Mouse (Mus musculus): ENCODE results near the gene Arhgef11. TPM values are rescaled to one million over a fixed set of nuclear protein-coding genes. Genes with fewer than 3 reads are reported as not detected.

Gene Arhgef11
- polyA plus RNA-seq, 1 experiment: 32.4 TPM

DNA sequence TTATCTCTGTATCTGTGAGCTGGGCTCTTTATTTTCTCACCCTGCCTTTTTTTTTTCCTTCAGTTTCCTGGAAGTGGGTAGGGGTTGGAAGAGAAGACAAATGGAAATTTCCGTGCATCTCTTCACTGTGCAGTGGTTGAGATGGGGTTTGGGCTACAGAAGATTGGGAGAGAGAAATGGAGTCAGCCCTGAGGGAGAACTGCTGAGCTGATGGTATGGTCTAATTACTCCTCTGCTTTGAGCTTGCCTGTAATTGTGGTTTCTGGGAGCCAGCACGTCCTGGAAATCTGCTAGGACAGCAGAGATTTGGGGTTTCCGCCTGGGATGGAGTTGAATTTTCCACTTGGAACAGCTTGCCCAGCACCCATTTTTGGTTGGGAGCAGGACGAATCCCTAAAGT, 43.1 kb downstream of the Arhgef11 start:
- TF ChIP-seq CTCF (IDR thresholded peaks at IDR 0.05; ENCODE audit: extremely low read depth, insufficient read length, insufficient replicate concordance, low read depth, low read length) (no peak), POLR2A (IDR thresholded peaks at IDR 0.05; ENCODE audit: low read depth, low read length) (no peak)
- Histone ChIP-seq H3K36me3 (ENCODE audit: control insufficient read depth, insufficient read depth, low read length) (peaks cover 6% of the 10 kb centered on the region), H3K27me3 (ENCODE audit: control insufficient read depth, insufficient read depth, low read length) (no peaks in the 10 kb centered on the region), H3K4me3 (ENCODE audit: low read depth, low read length) (no peak overlapping the region), H3K4me1 (ENCODE audit: control insufficient read depth, insufficient read depth, insufficient read length, low read length) (no peaks in the 10 kb centered on the region), H3K27ac (ENCODE audit: insufficient read depth, low read depth, low read length) (no peak overlapping the region)
- WGBS: 92% methylated on average over 4 of the region's 4 CpGs

DNA sequence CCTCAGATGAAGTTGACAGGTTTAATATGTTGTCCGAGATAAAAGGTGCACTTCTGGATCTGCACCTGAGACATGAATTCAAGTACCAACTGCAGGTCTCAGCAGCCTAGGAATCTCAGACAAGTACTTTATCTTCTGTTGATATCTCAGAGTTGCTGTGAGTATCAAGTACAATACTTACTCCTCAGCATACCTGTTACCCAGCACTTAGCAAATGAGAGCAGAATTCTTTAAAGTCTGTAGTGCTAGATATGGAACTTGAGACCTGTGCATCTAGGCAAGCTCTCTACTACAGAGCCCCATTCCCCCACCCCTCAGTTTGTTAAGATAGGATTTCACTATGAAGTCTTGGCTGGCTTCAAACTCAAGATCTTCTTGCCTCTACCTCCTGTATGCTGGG, 43.9 kb downstream of the Arhgef11 start:
- Histone ChIP-seq H3K4me1 (ENCODE audit: control insufficient read depth, insufficient read depth, insufficient read length, low read length) (no peaks in the 10 kb centered on the region), H3K36me3 (ENCODE audit: control insufficient read depth, insufficient read depth, low read length) (peaks cover 6% of the 10 kb centered on the region), H3K27ac (ENCODE audit: insufficient read depth, low read depth, low read length) (no peak overlapping the region), H3K27me3 (ENCODE audit: control insufficient read depth, insufficient read depth, low read length) (no peaks in the 10 kb centered on the region), H3K4me3 (ENCODE audit: low read depth, low read length) (no peak overlapping the region)
- TF ChIP-seq CTCF (IDR thresholded peaks at IDR 0.05; ENCODE audit: extremely low read depth, insufficient read length, insufficient replicate concordance, low read depth, low read length) (no peak), POLR2A (IDR thresholded peaks at IDR 0.05; ENCODE audit: low read depth, low read length) (no peak)
- 83% methylated on average over 1 of the region's 1 CpGs for WGBS

DNA sequence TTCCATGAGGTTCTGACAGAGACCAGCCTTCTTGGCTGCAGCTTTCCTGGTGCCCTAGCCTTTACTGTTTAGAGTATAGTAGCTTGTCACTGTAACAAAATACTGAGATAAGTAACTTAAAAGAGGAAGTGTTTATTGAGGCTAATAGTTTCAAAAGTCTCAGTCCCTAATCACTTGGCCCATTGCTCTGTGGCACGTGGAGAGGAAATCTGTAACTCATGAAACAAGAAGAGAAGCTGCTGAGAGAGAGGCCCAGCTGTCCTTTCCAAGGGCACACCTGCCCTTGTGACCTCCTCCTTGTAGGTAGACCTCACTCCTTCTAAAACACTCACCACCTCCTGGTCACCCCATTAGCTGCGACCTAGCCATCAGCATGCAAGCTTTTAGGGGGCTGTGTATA, 101.2 kb downstream of the Arhgef11 start:
- H3K4me3 ChIP-seq (ENCODE audit: low read depth, low read length): no peak overlapping the region
- 55% methylated on average over 2 of the region's 2 CpGs for WGBS
- TF ChIP-seq CTCF (IDR thresholded peaks at IDR 0.05; ENCODE audit: extremely low read depth, insufficient read length, insufficient replicate concordance, low read depth, low read length) (no peak), POLR2A (IDR thresholded peaks at IDR 0.05; ENCODE audit: low read depth, low read length) (no peak)
- H3K36me3 ChIP-seq (ENCODE audit: control insufficient read depth, insufficient read depth, low read length): peaks cover 66% of the 10 kb centered on the region
- H3K27ac ChIP-seq (ENCODE audit: insufficient read depth, low read depth, low read length): no peak overlapping the region
- H3K27me3 ChIP-seq (ENCODE audit: control insufficient read depth, insufficient read depth, low read length): no peaks in the 10 kb centered on the region
- no peaks in the 10 kb centered on the region for H3K4me1 ChIP-seq (ENCODE audit: control insufficient read depth, insufficient read depth, insufficient read length, low read length)

DNA sequence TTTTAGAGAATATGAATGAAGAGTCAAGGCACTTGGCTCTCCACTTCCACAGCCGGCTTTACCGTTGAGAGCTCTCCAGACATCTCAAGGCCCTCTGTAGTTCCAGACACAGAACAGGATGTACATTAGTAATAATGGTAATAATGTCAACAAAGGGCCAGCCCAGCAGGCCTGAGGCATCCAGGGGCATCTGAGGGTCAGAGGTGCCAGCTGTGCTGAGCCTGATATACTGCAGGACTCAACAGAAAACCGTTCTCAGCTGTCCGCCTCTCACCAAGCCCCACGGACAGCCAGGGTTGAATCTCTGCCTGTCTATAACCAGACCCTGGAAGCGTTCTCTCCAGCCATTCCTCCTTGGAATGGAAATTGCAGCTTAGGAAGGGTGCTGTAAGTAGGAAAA, 107.2 kb downstream of the Arhgef11 start:
- Histone ChIP-seq H3K27ac (ENCODE audit: insufficient read depth, low read depth, low read length) (no peak overlapping the region), H3K36me3 (ENCODE audit: control insufficient read depth, insufficient read depth, low read length) (peaks cover 75% of the 10 kb centered on the region), H3K27me3 (ENCODE audit: control insufficient read depth, insufficient read depth, low read length) (no peaks in the 10 kb centered on the region), H3K4me1 (ENCODE audit: control insufficient read depth, insufficient read depth, insufficient read length, low read length) (no peaks in the 10 kb centered on the region), H3K4me3 (ENCODE audit: low read depth, low read length) (no peak overlapping the region)
- WGBS: 80% methylated on average over 6 of the region's 6 CpGs
- TF ChIP-seq POLR2A (IDR thresholded peaks at IDR 0.05; ENCODE audit: low read depth, low read length) (no peak), CTCF (IDR thresholded peaks at IDR 0.05; ENCODE audit: extremely low read depth, insufficient read length, insufficient replicate concordance, low read depth, low read length) (no peak)

DNA sequence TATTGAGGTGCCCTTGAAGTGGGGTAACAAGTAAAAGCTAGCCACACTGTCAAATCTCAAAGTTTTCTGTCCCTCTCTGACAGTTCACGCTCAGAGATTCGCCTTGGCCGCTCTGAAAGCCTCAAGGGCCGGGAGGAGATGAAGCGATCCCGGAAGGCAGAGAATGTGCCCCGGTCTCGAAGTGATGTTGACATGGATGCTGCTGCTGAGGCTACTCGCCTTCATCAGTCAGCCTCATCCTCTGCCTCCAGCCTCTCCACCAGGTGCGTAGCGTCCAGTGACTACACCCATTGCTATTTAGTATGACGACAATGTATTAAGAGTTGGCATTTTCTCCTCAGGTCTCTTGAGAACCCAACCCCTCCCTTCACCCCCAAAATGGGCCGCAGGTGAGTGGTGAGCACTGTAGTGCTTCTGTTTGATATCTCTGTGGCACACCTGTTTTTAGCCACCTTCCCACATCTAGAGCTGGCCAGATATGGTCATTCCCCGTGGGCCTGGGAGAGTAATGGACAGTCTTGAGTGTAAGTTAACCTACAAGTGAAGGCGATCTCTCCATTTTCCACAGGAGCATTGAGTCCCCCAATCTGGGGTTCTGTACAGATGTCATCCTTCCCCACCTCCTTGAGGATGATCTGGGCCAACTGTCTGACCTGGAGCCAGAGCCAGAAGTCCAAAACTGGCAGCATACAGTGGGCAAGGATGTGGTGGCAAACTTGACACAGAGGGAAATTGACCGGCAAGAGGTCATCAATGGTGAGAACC, 108.2 kb downstream of the Arhgef11 start:
- Histone ChIP-seq H3K27me3 (ENCODE audit: control insufficient read depth, insufficient read depth, low read length) (no peaks in the 10 kb centered on the region), H3K27ac (ENCODE audit: insufficient read depth, low read depth, low read length) (no peak overlapping the region), H3K36me3 (ENCODE audit: control insufficient read depth, insufficient read depth, low read length) (peaks cover 81% of the 10 kb centered on the region), H3K4me3 (ENCODE audit: low read depth, low read length) (no peak overlapping the region), H3K4me1 (ENCODE audit: control insufficient read depth, insufficient read depth, insufficient read length, low read length) (no peaks in the 10 kb centered on the region)
- WGBS: 97% methylated on average over 16 of the region's 16 CpGs
- TF ChIP-seq POLR2A (IDR thresholded peaks at IDR 0.05; ENCODE audit: low read depth, low read length): no peak
- no peak for TF ChIP-seq CTCF (IDR thresholded peaks at IDR 0.05; ENCODE audit: extremely low read depth, insufficient read length, insufficient replicate concordance, low read depth, low read length)

DNA sequence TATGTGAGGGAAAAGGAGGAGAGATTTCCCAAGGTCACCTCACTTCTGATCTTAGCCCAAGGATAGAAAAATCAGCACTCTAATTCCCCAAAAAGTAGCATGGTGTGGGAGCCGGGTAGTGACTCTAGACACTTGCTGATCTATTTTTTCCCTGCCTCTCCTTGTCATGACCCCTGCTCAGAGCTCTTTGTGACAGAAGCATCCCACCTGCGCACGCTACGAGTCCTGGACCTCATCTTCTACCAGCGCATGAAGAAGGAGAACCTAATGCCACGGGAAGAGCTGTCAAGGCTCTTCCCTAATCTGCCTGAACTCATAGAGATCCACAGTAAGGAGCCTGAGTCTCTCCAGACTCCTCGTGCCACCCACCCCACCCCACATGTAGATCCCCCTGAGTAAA, 108.8 kb downstream of the Arhgef11 start:
- Histone ChIP-seq H3K36me3 (ENCODE audit: control insufficient read depth, insufficient read depth, low read length) (peaks cover 80% of the 10 kb centered on the region), H3K27me3 (ENCODE audit: control insufficient read depth, insufficient read depth, low read length) (no peaks in the 10 kb centered on the region), H3K27ac (ENCODE audit: insufficient read depth, low read depth, low read length) (no peak overlapping the region), H3K4me3 (ENCODE audit: low read depth, low read length) (no peak overlapping the region), H3K4me1 (ENCODE audit: control insufficient read depth, insufficient read depth, insufficient read length, low read length) (no peaks in the 10 kb centered on the region)
- TF ChIP-seq CTCF (IDR thresholded peaks at IDR 0.05; ENCODE audit: extremely low read depth, insufficient read length, insufficient replicate concordance, low read depth, low read length): no peak
- no peak for TF ChIP-seq POLR2A (IDR thresholded peaks at IDR 0.05; ENCODE audit: low read depth, low read length)
- WGBS: 95% methylated on average over 7 of the region's 7 CpGs

DNA sequence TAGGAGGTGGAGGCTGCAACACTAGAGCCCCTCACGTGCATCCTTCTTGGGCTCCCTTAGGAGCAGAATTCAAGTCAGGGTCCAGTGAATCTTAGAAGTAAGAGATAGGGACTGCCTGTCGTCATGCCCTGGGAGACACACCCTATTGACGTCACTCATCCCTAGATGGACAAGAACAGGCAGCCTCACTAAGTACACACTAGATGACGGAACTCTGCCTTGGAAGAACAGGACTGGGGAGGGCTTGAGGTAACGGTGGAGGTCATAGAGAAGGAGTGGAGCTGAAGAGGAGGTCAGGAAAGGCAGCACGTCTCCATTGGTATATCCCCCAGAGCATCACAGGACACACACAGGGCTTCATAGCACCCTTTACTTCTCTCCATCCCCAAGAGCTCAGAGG, 111.3 kb downstream of the Arhgef11 start:
- Histone ChIP-seq H3K4me3 (ENCODE audit: low read depth, low read length) (no peak overlapping the region), H3K27ac (ENCODE audit: insufficient read depth, low read depth, low read length) (no peak overlapping the region), H3K4me1 (ENCODE audit: control insufficient read depth, insufficient read depth, insufficient read length, low read length) (no peaks in the 10 kb centered on the region), H3K27me3 (ENCODE audit: control insufficient read depth, insufficient read depth, low read length) (no peaks in the 10 kb centered on the region), H3K36me3 (ENCODE audit: control insufficient read depth, insufficient read depth, low read length) (peaks cover 88% of the 10 kb centered on the region)
- TF ChIP-seq POLR2A (IDR thresholded peaks at IDR 0.05; ENCODE audit: low read depth, low read length) (no peak), CTCF (IDR thresholded peaks at IDR 0.05; ENCODE audit: extremely low read depth, insufficient read length, insufficient replicate concordance, low read depth, low read length) (no peak)
- 74% methylated on average over 6 of the region's 6 CpGs for WGBS
